Mouse (Mus musculus): Measurements from ENCODE around the gene St8sia1.

St8sia1 gene

GRCm38 (mm10) chr6:142793468-142793867 is 170.8 kb downstream of the St8sia1 start:
- in situ Hi-C loops (cut with MboI; ENCODE audit: low sequenced_read_pairs): no loop called here

- in situ Hi-C loops (cut with MboI; ENCODE audit: low sequenced_read_pairs): no loop called here
Measured at GRCm38 (mm10) chr6:142792241-142792968, 171.8 kb downstream of the St8sia1 start.

- in situ Hi-C loops (cut with MboI; ENCODE audit: low sequenced_read_pairs): no loop called here
Measured at GRCm38 (mm10) chr6:142789736-142790135, 174.5 kb downstream of the St8sia1 start.

- in situ Hi-C loops (cut with MboI; ENCODE audit: low sequenced_read_pairs): no loop called here
Measured at GRCm38 (mm10) chr6:142788042-142788987, 175.9 kb downstream of the St8sia1 start.

- in situ Hi-C loops (cut with MboI; ENCODE audit: low sequenced_read_pairs): no loop called here
Measured at GRCm38 (mm10) chr6:142786106-142786505, 178.1 kb downstream of the St8sia1 start.

GRCm38 (mm10) chr6:142785343-142785742 is 178.9 kb downstream of the St8sia1 start:
- in situ Hi-C loops (cut with MboI; ENCODE audit: low sequenced_read_pairs): no loop called here

GRCm38 (mm10) chr6:142781286-142781685 is 183.0 kb downstream of the St8sia1 start:
- in situ Hi-C loops (cut with MboI; ENCODE audit: low sequenced_read_pairs): no loop called here

- in situ Hi-C loops (cut with MboI; ENCODE audit: low sequenced_read_pairs): no loop called here
Measured at GRCm38 (mm10) chr6:142780574-142781033, 183.6 kb downstream of the St8sia1 start.

- in situ Hi-C loops (cut with MboI; ENCODE audit: low sequenced_read_pairs): no loop called here
Measured at GRCm38 (mm10) chr6:142779812-142780573, 184.3 kb downstream of the St8sia1 start.

- in situ Hi-C loops (cut with MboI; ENCODE audit: low sequenced_read_pairs): no loop called here
Measured at GRCm38 (mm10) chr6:142779045-142779811, 185.0 kb downstream of the St8sia1 start.

- in situ Hi-C loops (cut with MboI; ENCODE audit: low sequenced_read_pairs): no loop called here
Measured at GRCm38 (mm10) chr6:142776935-142777334, 187.3 kb downstream of the St8sia1 start.

- in situ Hi-C loops (cut with MboI; ENCODE audit: low sequenced_read_pairs): no loop called here
Measured at GRCm38 (mm10) chr6:142773566-142773965, 190.7 kb downstream of the St8sia1 start.

- in situ Hi-C loops (cut with MboI; ENCODE audit: low sequenced_read_pairs): no loop called here
Measured at GRCm38 (mm10) chr6:142771643-142772042, 192.6 kb downstream of the St8sia1 start.

Data from CH12F3 (cell line).